ENCODE assay signal across 8 mouse cellular contexts in genomic region chr1:36009010-36009619, GRCm38 (mm10). TPM values are rescaled to one million over a fixed set of nuclear protein-coding genes. Genes with fewer than 3 reads are reported as not detected.
DNase-seq lines count a peak whose midpoint lies in the region; ATAC-seq lines count a peak whose summit lies in the region.
"Had no signal": no experiment of that assay in that cellular context is flagged by ENCODE, and none has a peak within 500 bp of the region (broad histone marks: within the 10 kb centered on the region; RNA-seq: fewer than 3 reads in every experiment).

No protein-coding gene starts in this region.

- H3K9ac ChIP-seq in midbrain, embryonic 11.5 days (ENCODE audit: low read length) = no peak overlapping the region
- no peak overlapping the region for H3K9ac ChIP-seq in midbrain, embryonic 15.5 days
- H3K9ac ChIP-seq: liver, embryonic 13.5 days had no signal

- 86% methylated on average over 6 of the region's 6 CpGs for WGBS in midbrain, embryonic 11.5 days
- 63% methylated on average over 6 of the region's 6 CpGs for WGBS in midbrain, embryonic 15.5 days

- no peak overlapping the region for H3K4me3 ChIP-seq in midbrain, embryonic 11.5 days (ENCODE audit: low read depth, low read length)
- no peak overlapping the region for H3K4me3 ChIP-seq in midbrain, embryonic 15.5 days
- H3K4me3 ChIP-seq: liver, embryonic 13.5 days had no signal

- no peaks in the 10 kb centered on the region for H3K9me3 ChIP-seq in midbrain, embryonic 11.5 days (ENCODE audit: control insufficient read depth, low read length)
- H3K9me3 ChIP-seq in midbrain, embryonic 15.5 days = no peaks in the 10 kb centered on the region
- H3K9me3 ChIP-seq: liver, embryonic 13.5 days had no signal

- no peaks in the 10 kb centered on the region for H3K36me3 ChIP-seq in midbrain, embryonic 11.5 days (ENCODE audit: control insufficient read depth, insufficient read depth, low read length)
- no peaks in the 10 kb centered on the region for H3K36me3 ChIP-seq in midbrain, embryonic 15.5 days (replicated peaks)
- H3K36me3 ChIP-seq: liver, embryonic 13.5 days had no signal

- H3K4me2 ChIP-seq in midbrain, embryonic 11.5 days = no peak overlapping the region
- no peak overlapping the region for H3K4me2 ChIP-seq in midbrain, embryonic 15.5 days
- H3K4me2 ChIP-seq: liver, embryonic 13.5 days had no signal

- H3K27ac ChIP-seq in midbrain, embryonic 11.5 days (ENCODE audit: low read depth, low read length) = no peak overlapping the region
- no peak overlapping the region for H3K27ac ChIP-seq in midbrain, embryonic 15.5 days
- H3K27ac ChIP-seq: liver, embryonic 13.5 days had no signal

- no peak for ATAC-seq in midbrain, embryonic 11.5 days (ENCODE audit: low FRiP score)
- ATAC-seq in midbrain, embryonic 15.5 days (replicated peaks) = no peak
- ATAC-seq in monocyte, adult 5-6 weeks (replicated peaks; ENCODE audit: insufficient number of reproducible peaks, low FRiP score, low TSS enrichment, poor library complexity, severe bottlenecking) = no peak

- no peaks in the 10 kb centered on the region for H3K27me3 ChIP-seq in midbrain, embryonic 11.5 days (ENCODE audit: control insufficient read depth, insufficient read depth, low read length)
- no peaks in the 10 kb centered on the region for H3K27me3 ChIP-seq in midbrain, embryonic 15.5 days (replicated peaks)
- H3K27me3 ChIP-seq: liver, embryonic 13.5 days had no signal

- no peaks in the 10 kb centered on the region; the same call in 1 of the 2 replicates for H3K4me1 ChIP-seq in midbrain, embryonic 11.5 days (ENCODE audit: control insufficient read depth, insufficient read depth, low read length)
- H3K4me1 ChIP-seq in midbrain, embryonic 15.5 days = no peaks in the 10 kb centered on the region
- H3K4me1 ChIP-seq: liver, embryonic 13.5 days had no signal

- peak; percentile 68 for DNase-seq in midbrain, embryonic 11.5 days (ENCODE audit: low spot score, missing footprints)
- peak; percentile 13 for DNase-seq in cerebellum, adult 9-11 months
- peak; percentile 52 to 61 for DNase-seq in kidney, postnatal 4 days
- DNase-seq in right cerebral cortex, postnatal 10 days (ENCODE audit: low spot score in 2 of 2) = peak; percentile 81 to 84
- DNase-seq in embryo, embryonic 10.5 days (ENCODE audit: low spot score) = no peak
- DNase-seq: liver, embryonic 13.5 days had no signal

RNA-seq across cellular contexts. Expression of gene Hs6st1, which starts 59.1 kb away (rescaled TPM):
- polyA plus RNA-seq in midbrain, embryonic 11.5 days (2014; fragmentation: Nextera tagmentation; extraction: Ambion mirVana) = 16.7 and 20.3 TPM in 2 replicates
- polyA plus RNA-seq in midbrain, embryonic 15.5 days (2015; fragmentation: Nextera tagmentation; extraction: Ambion mirVana) = 26.1 and 29.6 TPM in 2 replicates
- 16.2 to 26.3 TPM (median 21.9 TPM) in 3 replicates for total RNA-seq in monocyte, adult 5-6 weeks (2017)
